Mouse (Mus musculus) common myeloid progenitor, adult 5-6 weeks (primary cell): ENCODE measurements at regions not wholly inside any gene's neighbourhood (a gene's known extent, or its start where the extent isn't known, plus 50 kb on each side); places are given as distances from the start of the nearest gene placed in this dataset.
A peak's percentile ranks its signal among the peaks of the same experiment; 100 is the strongest.
"Not testable (repeated sequence)": the region's sequence is repeated elsewhere in the genome, so short reads cannot be mapped to it uniquely, and the experiment has no call there.

Experiments
- ATAC-seq: replicated peaks from 2 replicates; pipeline ENCODE4 v1.8.0; 2016; ENCODE audit warnings: low read depth, mild to moderate bottlenecking, moderate TSS enrichment, inconsistent platforms; ENCODE audit not compliant: poor library complexity, severe bottlenecking

DNA sequence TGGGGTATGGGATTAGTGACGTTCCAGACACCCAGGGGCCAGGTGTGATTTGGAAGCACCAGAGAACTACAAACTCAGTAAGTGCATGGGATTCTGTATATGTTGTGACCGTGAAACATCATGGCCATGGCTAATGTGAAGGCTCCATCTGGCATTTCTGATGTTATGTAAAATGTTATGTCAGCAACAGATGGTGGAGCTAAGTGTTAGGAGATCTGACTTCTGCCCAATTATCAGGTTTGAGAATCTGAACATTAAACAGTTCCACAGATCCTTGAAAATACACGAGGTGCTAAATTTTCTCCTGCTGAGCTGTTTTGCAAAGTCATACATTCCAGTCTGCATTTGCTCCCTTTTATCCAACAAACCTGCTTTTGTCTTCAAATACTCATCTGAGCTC, 223.6 kb upstream of the Egfl6 start:
- ATAC-seq: no peak

DNA sequence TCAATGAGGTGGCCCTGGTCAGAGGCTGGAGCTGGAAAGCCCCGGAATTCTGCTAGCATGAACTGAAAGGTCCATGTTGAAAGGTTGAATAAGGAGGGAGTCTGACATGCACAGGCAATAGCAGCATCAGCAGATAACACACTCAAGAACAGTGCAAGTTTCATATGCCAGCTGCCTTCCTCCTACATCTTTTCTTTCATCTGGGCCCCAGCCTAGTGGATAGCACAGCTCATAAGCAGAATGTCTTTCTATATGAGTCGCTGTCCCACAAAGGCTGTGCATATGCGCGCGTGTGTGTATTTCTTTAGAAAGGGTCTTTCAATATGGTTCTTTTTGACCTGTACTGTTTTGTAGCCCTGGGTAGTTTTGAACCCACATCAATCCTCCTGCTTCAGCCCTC, 222.7 kb upstream of the Egfl6 start:
- ATAC-seq: no peak

DNA sequence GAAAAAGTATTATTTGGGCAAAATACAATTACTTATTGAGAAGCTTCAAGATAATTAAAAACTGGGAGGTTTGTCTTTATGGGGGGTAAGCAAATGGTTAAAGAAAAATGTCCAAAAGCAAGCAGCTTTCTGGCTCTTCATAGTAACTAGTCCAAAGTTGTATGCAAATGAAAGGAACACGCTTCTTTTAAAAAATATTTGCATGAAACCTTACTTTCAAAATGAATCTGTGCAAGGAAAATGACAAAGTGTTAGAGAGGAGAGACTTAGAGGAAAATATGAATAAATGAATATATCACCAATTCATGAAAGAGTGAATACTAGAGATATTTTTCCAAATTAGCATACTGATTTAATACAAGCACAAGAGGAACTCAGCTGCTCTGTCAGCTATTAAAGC, 220.4 kb upstream of the Egfl6 start:
- no peak for ATAC-seq

DNA sequence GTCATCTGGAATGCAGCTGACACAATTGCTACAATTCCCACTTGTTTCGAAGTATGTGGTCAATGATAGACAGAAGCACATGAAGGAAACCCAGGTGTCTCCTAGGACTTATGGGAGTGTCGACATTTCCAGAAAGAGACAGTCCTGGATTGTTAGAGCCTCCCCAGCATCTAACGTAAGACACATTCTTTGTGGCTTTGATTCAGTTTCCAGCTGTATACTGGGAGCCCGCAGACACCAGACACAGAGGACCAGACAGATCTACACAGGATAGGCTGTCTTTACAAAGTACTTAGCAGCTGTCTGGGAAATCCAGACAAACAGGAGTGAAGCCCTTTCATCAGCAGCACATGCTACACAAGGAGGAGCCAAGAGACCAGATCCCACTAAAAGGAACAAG, 220.0 kb upstream of the Egfl6 start:
- no peak for ATAC-seq

DNA sequence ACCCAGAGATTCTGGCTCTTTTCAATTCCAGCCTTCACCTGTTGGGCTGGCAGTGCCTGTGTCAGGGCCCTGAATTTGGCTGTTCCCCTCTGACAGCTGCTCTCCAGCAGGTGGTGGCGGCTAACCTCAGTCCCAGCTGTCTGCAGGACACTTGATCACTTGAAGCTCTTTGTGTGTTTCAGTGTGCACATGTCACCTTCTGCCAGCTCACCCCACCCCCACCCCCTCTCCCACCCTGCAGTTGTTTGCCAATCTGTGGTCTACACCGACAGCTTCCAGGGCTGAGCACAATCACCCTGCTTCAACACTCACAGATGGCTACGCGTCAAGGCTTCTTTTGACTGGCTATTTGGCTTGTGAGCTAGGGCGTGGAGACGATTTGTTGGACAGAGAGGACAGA, 217.7 kb upstream of the Egfl6 start:
- 0 out of 2 replicates have a peak, but pooled peaks have one; percentile 32 for ATAC-seq

DNA sequence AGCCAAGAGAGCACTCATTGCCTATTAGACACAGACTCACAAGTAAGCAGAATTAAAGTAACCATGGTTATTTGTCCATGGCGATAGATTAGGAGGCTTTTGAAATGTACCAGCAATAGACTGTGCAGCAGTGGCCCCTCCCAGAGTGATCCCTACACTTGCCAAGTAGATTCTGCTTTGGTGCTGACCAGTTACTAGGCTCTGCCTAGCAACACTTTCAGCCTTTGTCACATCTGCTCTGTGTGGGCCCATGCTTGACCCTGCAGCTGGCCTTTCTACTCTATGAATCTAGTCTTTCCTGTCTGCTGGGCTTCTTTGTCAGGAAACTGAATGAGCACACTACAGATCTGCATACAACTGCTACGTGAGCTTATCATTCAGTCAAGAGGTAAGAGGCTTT, 215.5 kb upstream of the Egfl6 start:
- no peak for ATAC-seq

DNA sequence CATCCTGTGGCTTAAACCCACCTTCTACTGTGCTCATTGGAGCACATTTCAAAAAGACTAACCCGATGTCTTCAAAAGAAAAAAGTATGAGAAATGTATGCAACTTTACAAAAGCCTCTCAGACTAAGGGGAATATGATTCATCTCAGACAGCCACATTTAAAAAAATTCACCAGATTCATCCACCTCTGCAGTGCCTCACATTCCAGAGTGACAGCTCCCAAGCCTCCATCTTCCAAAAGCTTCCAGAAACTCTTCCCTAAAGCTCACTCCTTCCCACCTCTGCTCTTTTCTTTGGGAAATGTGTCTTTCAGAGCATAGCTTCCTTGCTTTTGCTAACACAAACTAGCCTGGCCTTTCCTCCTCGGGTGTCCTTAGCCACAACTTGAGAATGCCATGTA, 210.1 kb upstream of the Egfl6 start:
- ATAC-seq: no peak

DNA sequence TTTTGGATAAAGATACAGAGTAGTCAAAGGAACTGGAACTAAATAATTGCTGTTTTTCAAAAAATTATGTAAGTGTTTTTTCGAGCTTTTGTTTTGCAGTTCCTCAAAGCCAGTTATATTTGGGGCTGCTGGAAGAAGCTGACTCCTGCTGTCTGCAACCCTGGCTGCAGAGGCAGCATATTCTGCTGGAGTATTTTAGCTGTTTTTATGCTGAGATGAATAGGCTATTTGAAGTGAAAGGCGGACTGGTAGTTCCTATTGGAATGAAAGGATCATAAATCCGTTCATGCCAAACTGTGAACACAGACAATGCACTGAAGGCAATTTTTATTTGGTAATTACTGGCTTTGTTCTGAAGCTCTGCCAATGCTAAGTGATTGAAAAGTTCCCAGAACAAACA, 203.5 kb upstream of the Egfl6 start:
- no peak for ATAC-seq

DNA sequence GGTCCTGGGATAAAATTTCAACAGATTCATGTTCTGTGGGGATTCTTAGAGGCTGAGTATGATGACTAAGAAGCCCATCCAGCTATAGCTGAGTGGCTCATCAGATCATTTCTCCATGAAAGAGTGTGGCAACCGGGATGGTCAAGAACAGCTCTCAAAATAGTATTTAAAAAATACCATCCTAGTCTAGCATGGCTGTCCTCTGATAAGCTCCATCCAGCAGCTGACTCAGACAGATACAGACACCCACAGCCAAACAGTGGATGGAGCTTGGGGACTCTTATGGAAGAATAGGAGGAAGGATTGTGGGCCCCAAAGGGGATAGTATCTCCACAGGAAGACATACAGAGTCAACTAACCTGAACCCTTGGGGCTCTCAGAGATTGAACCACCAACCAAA, 201.6 kb upstream of the Egfl6 start:
- not testable (repeated sequence) for ATAC-seq

DNA sequence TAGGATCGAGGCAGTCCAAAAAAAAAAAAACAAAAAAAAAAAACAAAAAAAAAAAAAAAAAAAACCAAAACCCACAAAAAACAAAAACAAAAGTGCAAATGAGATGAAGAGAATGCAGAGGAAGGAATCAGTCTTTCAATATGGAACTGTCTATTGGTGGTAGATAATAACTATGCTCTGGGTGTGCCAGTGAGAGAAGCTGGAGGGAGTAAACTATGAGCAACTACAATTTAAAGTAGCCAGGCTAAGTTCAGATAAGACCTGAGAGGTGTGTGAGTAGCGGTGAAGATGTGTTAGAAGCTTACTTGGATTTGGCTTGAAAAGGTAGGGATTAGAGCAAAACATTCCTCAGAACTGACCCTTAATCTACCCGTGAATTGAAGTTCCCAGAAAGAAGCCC, 200.1 kb upstream of the Egfl6 start:
- ATAC-seq: no peak

DNA sequence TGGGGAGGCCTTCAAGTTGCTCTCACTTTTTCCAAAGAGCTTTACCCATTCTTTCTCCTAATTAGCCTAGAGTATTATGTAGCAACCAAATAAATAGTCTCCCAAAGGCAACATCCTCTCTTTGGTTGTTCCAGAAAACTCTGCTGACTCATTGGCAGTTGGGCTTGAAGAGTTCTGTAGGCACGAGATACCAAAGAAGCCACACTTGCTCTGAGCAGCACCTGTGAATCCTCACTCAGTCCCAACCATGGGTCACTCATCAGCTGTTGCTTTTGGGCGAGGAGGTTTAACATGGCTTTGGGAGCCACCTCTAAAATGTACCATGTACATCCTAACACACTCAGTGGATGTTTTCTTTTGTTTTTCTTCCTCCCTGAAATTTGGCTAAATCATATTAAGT, 197.9 kb upstream of the Egfl6 start:
- peak; percentile 42; the same call in 1 of the 2 replicates for ATAC-seq

DNA sequence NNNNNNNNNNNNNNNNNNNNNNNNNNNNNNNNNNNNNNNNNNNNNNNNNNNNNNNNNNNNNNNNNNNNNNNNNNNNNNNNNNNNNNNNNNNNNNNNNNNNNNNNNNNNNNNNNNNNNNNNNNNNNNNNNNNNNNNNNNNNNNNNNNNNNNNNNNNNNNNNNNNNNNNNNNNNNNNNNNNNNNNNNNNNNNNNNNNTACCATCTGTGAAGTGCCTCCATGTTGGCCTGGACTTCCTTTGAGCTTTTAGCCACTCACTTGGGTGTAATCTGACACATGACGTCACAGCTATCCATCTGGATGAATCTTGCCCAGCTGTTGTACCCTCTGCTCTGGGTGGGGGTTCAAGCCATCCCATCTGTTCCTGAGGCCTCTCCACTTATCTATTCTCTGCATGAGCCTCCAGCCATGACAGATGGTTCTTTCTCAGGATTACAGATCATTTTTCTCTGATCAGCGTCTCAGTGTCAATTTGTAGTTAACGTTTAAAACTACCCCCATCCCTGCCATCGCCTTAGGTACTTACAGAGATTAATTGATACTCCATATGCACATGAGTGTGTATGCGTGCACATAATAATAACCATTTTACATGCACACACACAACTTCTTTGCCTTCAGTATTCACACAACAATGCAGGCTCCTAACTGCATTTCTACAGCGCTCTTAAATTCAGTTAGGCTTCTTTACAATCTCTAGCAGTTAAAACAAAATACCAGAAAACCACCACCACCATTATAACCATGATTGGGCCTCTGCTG, 194.0 kb upstream of the Egfl6 start:
- ATAC-seq: no peak

DNA sequence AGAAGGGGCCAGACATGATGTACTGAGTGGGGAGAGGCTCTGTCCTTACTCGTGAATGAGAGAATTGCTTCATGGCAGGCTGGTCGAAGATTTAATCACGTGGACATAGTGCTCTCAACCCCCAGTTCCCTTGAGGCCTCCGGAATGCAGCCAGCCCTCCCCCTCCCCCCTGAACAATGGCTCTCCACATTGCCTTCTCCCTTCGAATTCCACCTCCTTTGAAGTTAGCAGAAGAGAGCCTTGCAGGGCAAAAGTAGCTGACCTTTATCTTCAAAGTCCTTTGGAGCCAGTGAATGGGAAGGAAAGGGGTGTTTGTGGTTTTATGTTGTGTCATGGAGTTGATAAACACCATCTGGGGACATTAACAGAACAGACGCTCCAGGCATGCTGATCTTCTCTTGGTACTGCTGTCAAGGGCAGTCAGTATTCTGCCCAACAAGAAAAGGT, 187.9 kb upstream of the Egfl6 start:
- ATAC-seq: peak; percentile 79

DNA sequence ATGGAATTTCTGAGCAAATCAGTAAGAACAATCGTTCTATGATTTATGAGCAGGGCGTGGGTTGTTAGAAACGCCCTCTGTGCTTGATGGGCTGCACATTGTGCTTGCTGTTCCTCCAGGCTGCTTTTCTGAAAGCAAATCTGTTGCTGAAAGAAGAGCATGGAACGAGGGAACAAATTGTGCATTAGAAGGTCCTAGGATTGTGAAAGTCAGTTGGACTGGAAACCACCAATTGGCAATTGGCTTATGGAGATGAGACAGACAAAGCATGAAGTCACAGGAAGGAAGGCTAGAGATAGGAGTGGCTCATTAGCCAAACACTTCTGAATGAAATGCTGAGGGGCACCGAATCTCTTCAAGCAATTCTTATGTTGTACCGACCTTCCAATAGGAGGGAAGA, 181.5 kb upstream of the Egfl6 start:
- no peak for ATAC-seq

DNA sequence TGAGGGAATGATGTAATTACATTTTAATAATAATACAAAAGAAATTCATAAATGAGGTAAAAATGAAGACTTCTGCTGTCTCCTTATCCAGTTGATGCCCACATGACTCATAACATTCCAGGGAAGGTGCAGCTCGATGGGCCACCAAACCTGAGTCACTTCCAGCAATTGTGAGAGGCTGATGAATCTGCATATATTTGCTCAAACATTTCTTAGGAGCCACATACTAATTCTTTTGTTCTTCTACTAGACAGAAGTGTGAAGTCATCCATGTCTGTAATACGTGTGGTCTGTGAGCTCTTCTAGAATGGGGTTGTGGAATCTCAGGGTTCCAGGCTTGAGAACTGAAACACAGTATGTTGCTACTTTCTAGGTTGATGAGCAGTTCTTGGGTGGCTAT, 180.1 kb upstream of the Egfl6 start:
- ATAC-seq: no peak

DNA sequence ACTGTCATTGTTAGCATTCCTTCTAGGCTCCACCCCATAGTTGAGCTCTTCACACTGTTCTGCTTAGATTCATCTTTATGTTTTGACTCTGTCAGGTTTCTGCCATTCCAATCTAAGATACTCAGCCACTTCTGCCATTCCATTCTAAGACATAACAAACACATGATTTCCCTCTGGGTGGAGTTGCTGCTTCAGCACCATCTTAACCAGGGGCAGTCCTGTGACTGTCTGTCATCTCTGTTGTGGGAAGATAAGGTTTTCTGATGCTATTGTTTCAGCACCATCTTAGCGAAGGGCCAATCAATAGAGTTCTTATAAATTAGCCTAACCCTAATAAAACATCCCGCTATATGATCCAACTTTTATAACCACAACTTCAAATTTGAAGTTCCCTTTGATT, 176.6 kb upstream of the Egfl6 start:
- ATAC-seq: peak; percentile 58; the same call in 1 of the 2 replicates

DNA sequence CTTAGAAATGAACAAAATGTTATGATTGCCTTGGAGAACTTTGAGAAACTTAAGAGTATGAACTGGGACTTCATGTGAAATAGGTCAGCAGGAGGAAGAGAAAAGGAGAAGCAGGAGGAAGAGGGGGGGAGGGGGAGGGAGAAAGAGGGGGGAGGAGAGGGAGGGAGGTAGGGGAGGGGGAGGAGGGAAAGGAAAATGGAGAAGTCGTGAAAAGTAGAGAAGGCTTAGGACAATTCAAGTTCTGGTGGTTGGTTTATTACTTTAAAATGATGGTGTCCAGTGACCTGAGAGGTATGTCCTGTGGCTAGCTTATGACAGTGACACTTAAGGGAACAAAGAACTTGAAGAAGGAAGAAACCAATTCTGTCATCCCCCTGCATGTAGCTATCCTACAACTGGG, 171.6 kb upstream of the Egfl6 start:
- peak; percentile 52; the same call in 1 of the 2 replicates for ATAC-seq

DNA sequence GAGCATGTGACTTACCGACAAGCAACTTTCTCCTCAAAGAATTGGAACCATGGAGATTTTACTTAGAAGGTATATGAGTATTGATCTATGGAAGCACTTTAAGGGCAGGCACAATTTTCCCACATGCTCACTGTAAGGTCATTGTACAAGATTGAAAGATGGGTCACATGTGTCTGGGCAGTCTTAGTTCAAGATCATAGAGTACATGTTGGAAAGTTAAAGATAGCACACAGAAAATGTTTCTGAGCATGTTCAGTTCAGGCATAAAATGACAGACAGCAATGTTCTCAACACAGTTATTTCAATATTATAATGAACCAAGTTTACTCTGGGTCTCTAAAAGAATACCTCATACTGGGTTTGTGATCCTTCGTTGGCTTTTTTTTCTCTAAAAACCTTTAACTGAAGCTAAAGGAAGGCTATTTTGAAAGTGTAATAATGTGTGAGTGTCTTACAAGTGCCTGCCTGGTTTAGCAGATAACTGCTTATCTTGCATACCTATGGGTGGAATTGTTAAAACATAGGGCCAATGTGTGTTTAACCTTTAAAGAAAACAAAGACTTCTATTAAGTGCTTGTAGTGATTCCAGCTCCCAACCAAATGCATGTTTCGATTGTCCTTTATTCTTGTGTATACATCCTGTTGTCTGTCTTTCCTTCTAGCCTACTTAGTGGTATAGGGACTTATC, 169.6 kb upstream of the Egfl6 start:
- no peak for ATAC-seq

DNA sequence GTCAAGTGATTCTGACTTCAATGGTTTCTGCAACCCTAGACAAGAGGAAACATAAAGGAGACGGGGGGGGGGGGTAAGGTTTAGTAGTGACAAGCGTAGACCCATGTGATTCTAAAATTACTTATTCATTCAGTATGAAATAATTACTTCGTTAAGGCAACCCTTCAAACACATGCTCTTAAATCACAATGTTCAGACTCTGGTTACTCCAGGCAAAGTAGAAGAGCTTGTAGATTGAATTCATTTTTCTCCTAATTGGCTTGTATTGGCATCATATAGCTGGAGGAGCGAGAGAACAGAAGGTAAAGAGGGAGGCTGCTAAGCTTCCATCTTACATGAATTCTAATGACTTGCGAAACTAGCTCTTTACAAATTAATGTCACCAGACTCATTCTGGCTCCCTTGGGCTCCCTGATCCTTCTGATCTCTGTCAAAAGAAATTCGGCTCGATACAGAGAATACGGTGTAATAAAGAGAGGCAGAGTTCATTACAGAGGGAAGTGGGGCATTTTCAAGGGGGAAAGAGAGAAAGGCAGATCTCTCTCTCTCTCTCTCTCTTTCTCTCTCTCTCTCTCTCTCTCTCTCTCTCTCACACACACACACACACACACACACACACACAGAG, 163.6 kb upstream of the Egfl6 start:
- ATAC-seq: no peak

DNA sequence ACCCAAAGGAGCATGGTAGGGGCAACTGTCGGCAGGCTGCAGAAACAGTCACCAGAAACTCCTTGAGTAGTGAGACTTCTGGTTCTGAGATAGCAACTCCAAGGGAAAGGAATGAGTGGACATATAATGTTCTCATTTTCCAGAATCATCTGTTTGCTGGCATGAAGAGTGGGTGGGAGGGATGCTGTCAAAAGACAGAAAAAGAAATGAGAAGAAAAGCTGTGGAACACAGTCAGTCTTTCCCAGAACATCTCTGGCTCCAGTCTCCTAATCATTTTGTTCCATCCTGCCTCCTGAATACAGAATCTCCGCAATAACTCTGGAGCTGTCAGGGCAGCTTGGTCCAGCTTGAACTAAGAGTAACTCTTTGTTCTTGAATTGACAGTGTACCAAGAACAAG, 145.8 kb upstream of the Egfl6 start:
- ATAC-seq: no peak

DNA sequence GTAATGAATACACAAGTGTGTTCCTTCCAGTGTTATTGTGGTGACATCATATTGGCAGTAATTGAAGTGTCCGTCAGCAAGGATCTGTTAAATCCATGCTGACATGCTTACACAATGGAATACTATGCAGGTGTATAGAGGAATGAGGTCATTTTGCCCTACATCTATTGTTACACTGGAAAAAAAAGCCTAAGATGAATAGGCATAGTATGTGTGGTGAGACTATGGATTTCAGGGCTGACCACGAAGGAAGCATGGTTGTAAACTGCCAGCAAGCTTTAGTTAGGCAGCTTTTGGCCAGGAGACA, 143.1 kb upstream of the Egfl6 start:
- no peak for ATAC-seq
